Mouse (Mus musculus): ENCODE measurements around the gene Gsto2. TPM values are rescaled to one million over a fixed set of nuclear protein-coding genes. Genes with fewer than 3 reads are reported as not detected.

The Gsto2 gene
- polyA plus RNA-seq, 1 experiment from 2014 or later, result 1.2 TPM

- Histone ChIP-seq H3K9me3 (no peaks in the 10 kb centered on the region), H3K36me3 (no peaks in the 10 kb centered on the region), H3K9ac (no peak overlapping the region), H3K4me3 (replicated peaks) (no peak overlapping the region), H3K27ac (no peak overlapping the region), H3K4me2 (no peak overlapping the region), H3K27me3 (replicated peaks) (no peaks in the 10 kb centered on the region), H3K4me1 (peaks cover 32% of the 10 kb centered on the region)
- no peak for ATAC-seq (ENCODE audit: insufficient read depth, low FRiP score, low read depth)
- 84% methylated on average over 4 of the region's 4 CpGs for WGBS
Measured at GRCm38 (mm10) chr19:47915251-47915650, 49.9 kb downstream of the Gsto2 start.

- Histone ChIP-seq H3K27me3 (replicated peaks) (no peaks in the 10 kb centered on the region), H3K27ac (no peak overlapping the region), H3K9ac (no peak overlapping the region), H3K9me3 (no peaks in the 10 kb centered on the region), H3K4me1 (peaks cover 31% of the 10 kb centered on the region), H3K4me2 (peak overlapping the region; percentile 86), H3K36me3 (no peaks in the 10 kb centered on the region), H3K4me3 (replicated peaks) (peak overlapping the region; percentile 93; the same call in 1 of the 2 replicates)
- ATAC-seq (ENCODE audit: insufficient read depth, low FRiP score, low read depth), result no peak
- WGBS, result 36% methylated on average over 4 of the region's 4 CpGs
Measured at GRCm38 (mm10) chr19:47917396-47917795, 52.1 kb downstream of the Gsto2 start.

GRCm38 (mm10) chr19:47918016-47918415 is 52.7 kb downstream of the Gsto2 start:
- H3K27me3 ChIP-seq (replicated peaks), result no peaks in the 10 kb centered on the region
- H3K4me2 ChIP-seq, result peak overlapping the region; percentile 86
- H3K4me1 ChIP-seq, result peaks cover 28% of the 10 kb centered on the region
- peak overlapping the region; percentile 95; the same call in 1 of the 2 replicates for H3K9ac ChIP-seq
- peak overlapping the region; percentile 93 for H3K4me3 ChIP-seq (replicated peaks)
- no peak for ATAC-seq (ENCODE audit: insufficient read depth, low FRiP score, low read depth)
- peak overlapping the region; percentile 97; the same call in 1 of the 2 replicates for H3K27ac ChIP-seq
- H3K9me3 ChIP-seq, result no peaks in the 10 kb centered on the region
- WGBS, result 19% methylated on average over 9 of the region's 9 CpGs
- H3K36me3 ChIP-seq, result no peaks in the 10 kb centered on the region

- ATAC-seq (ENCODE audit: insufficient read depth, low FRiP score, low read depth), result no peak; the same call in 1 of the 2 replicates
- Histone ChIP-seq H3K9me3 (no peaks in the 10 kb centered on the region), H3K4me3 (replicated peaks) (peak overlapping the region; percentile 93), H3K27me3 (replicated peaks) (no peaks in the 10 kb centered on the region), H3K9ac (peak overlapping the region; percentile 95), H3K4me2 (peak overlapping the region; percentile 86), H3K36me3 (no peaks in the 10 kb centered on the region), H3K27ac (peak overlapping the region; percentile 97), H3K4me1 (peaks cover 28% of the 10 kb centered on the region)
- WGBS, result 1% methylated on average over 29 of the region's 29 CpGs
Measured at GRCm38 (mm10) chr19:47918455-47919101, 53.2 kb downstream of the Gsto2 start.

- H3K27me3 ChIP-seq (replicated peaks), result no peaks in the 10 kb centered on the region
- under 1% methylated on average over 48 of the region's 48 CpGs for WGBS
- H3K9ac ChIP-seq, result peak within 1 kb of the TSS; percentile 95
- no peaks in the 10 kb centered on the region for H3K9me3 ChIP-seq
- no peaks in the 10 kb centered on the region for H3K36me3 ChIP-seq
- ATAC-seq (ENCODE audit: insufficient read depth, low FRiP score, low read depth), result peak; percentile 85
- H3K4me3 ChIP-seq (replicated peaks), result peak within 1 kb of the TSS; percentile 93
- H3K27ac ChIP-seq, result peak within 1 kb of the TSS; percentile 97
- H3K4me2 ChIP-seq, result peak within 1 kb of the TSS; percentile 86
- H3K4me1 ChIP-seq, result peaks cover 28% of the 10 kb centered on the region
Measured at GRCm38 (mm10) chr19:47919126-47919965, 54.0 kb downstream of the Gsto2 start, which contains the start of the genes Cfap43 and Itprip. Gene Cfap43, minus strand, starts transcription at chr19:47919287. Gene Itprip, minus strand, starts transcription at chr19:47919299.

- H3K27me3 ChIP-seq (replicated peaks), result no peaks in the 10 kb centered on the region
- H3K36me3 ChIP-seq, result no peaks in the 10 kb centered on the region
- peak; percentile 1; the same call in 1 of the 2 replicates for ATAC-seq (ENCODE audit: insufficient read depth, low FRiP score, low read depth)
- H3K9ac ChIP-seq, result no peak overlapping the region; the same call in 1 of the 2 replicates
- under 1% methylated on average over 8 of the region's 8 CpGs for WGBS
- peak overlapping the region; percentile 93 for H3K4me3 ChIP-seq (replicated peaks)
- peak overlapping the region; percentile 86 for H3K4me2 ChIP-seq
- H3K27ac ChIP-seq, result peak overlapping the region; percentile 97
- H3K9me3 ChIP-seq, result no peaks in the 10 kb centered on the region
- H3K4me1 ChIP-seq, result peaks cover 28% of the 10 kb centered on the region
Measured at GRCm38 (mm10) chr19:47919966-47920375, 54.6 kb downstream of the Gsto2 start.

- H3K9ac ChIP-seq, result no peak overlapping the region
- 68% methylated on average over 7 of the region's 7 CpGs for WGBS
Measured at GRCm38 (mm10) chr19:47925819-47926218, 60.5 kb downstream of the Gsto2 start.

GRCm38 (mm10) chr19:47927032-47927431 is 61.7 kb downstream of the Gsto2 start:
- Histone ChIP-seq H3K4me3 (replicated peaks) (no peak overlapping the region), H3K4me2 (no peak overlapping the region), H3K4me1 (no peaks in the 10 kb centered on the region), H3K9ac (no peak overlapping the region), H3K27me3 (replicated peaks) (no peaks in the 10 kb centered on the region), H3K27ac (no peak overlapping the region), H3K36me3 (no peaks in the 10 kb centered on the region), H3K9me3 (no peaks in the 10 kb centered on the region)
- whole genome bisulfite sequencing, result 80% methylated on average over 2 of the region's 2 CpGs
- no peak for ATAC-seq (ENCODE audit: insufficient read depth, low FRiP score, low read depth)

More at GRCm38 (mm10) chr19:47925819-47926218, 60.5 kb downstream of the Gsto2 start:
- no peaks in the 10 kb centered on the region for H3K4me1 ChIP-seq
- no peak for ATAC-seq (ENCODE audit: insufficient read depth, low FRiP score, low read depth)
- no peak overlapping the region for H3K4me3 ChIP-seq (replicated peaks)
- no peaks in the 10 kb centered on the region for H3K36me3 ChIP-seq
- H3K4me2 ChIP-seq, result no peak overlapping the region
- H3K9me3 ChIP-seq, result no peaks in the 10 kb centered on the region
- H3K27me3 ChIP-seq (replicated peaks), result no peaks in the 10 kb centered on the region
- H3K27ac ChIP-seq, result no peak overlapping the region

GRCm38 (mm10) chr19:47929043-47929442 is 63.7 kb downstream of the Gsto2 start:
- Histone ChIP-seq H3K4me2 (no peak overlapping the region), H3K36me3 (no peaks in the 10 kb centered on the region), H3K27ac (no peak overlapping the region; the same call in 1 of the 2 replicates), H3K9ac (no peak overlapping the region), H3K4me3 (replicated peaks) (no peak overlapping the region), H3K9me3 (no peaks in the 10 kb centered on the region), H3K4me1 (no peaks in the 10 kb centered on the region), H3K27me3 (replicated peaks) (no peaks in the 10 kb centered on the region)
- 55% methylated on average over 4 of the region's 4 CpGs for WGBS
- no peak for ATAC-seq (ENCODE audit: insufficient read depth, low FRiP score, low read depth)

GRCm38 (mm10) chr19:47931982-47932638 is 66.8 kb downstream of the Gsto2 start:
- no peak overlapping the region for H3K4me2 ChIP-seq
- no peak overlapping the region for H3K9ac ChIP-seq
- no peaks in the 10 kb centered on the region for H3K36me3 ChIP-seq
- H3K4me1 ChIP-seq, result no peaks in the 10 kb centered on the region
- no peak overlapping the region for H3K4me3 ChIP-seq (replicated peaks)
- H3K27me3 ChIP-seq (replicated peaks), result no peaks in the 10 kb centered on the region
- no peaks in the 10 kb centered on the region for H3K9me3 ChIP-seq
- 37% methylated on average over 7 of the region's 7 CpGs for WGBS
- peak; percentile 56; the same call in 1 of the 2 replicates for ATAC-seq (ENCODE audit: insufficient read depth, low FRiP score, low read depth)
- no peak overlapping the region; the same call in 1 of the 2 replicates for H3K27ac ChIP-seq

GRCm38 (mm10) chr19:47934146-47934545 is 68.8 kb downstream of the Gsto2 start:
- 0 out of 2 replicates have a peak, but pooled peaks cover 7% of the 10 kb centered on the region for H3K27me3 ChIP-seq (replicated peaks)
- no peak overlapping the region for H3K4me2 ChIP-seq
- H3K36me3 ChIP-seq, result no peaks in the 10 kb centered on the region
- H3K4me1 ChIP-seq, result no peaks in the 10 kb centered on the region; the same call in none of the 2 replicates
- no peak for ATAC-seq (ENCODE audit: insufficient read depth, low FRiP score, low read depth)
- no peak overlapping the region for H3K27ac ChIP-seq
- WGBS, result 88% methylated on average over 8 of the region's 8 CpGs
- no peaks in the 10 kb centered on the region for H3K9me3 ChIP-seq
- no peak overlapping the region for H3K9ac ChIP-seq
- no peak overlapping the region for H3K4me3 ChIP-seq (replicated peaks)

Data from stomach, embryonic 15.5 days (tissue).